Mouse (Mus musculus): ENCODE results near the gene Msl2.

GRCm38 (mm10) chr9:101113317-101113716, 39.4 kb downstream of the Msl2 start:
- TF ChIP-seq EP300 (IDR thresholded peaks at IDR 0.05) (no peak), CTCF (IDR thresholded peaks at IDR 0.05) (no peak)
